Mouse (Mus musculus) heart, embryonic 15.5 days (tissue): ENCODE results near the gene Ush2a. TPM values are rescaled to one million over a fixed set of nuclear protein-coding genes. Genes with fewer than 3 reads are reported as not detected.

Experiments
- ATAC-seq: fragments of 200-750 bp; cut with Nextera tagmentation; replicated peaks from 2 replicates; pipeline ENCODE4 v1.8.0; 2017; ENCODE audit warnings: low read depth, moderate TSS enrichment; ENCODE audit not compliant: insufficient number of reproducible peaks, insufficient read depth, low FRiP score
- H3K27ac ChIP-seq: fragments of 300-500 bp; sonication (generic); 2 replicates; pipeline ENCODE4 v1.5.1; 2015; ENCODE audit warnings: mild to moderate bottlenecking, inconsistent platforms
- H3K27me3 ChIP-seq: fragments of 300-500 bp; sonication (generic); 2 replicates; pipeline ENCODE4 v1.6.1; 2015; ENCODE audit warnings: inconsistent platforms
- H3K36me3 ChIP-seq: fragments of 300-500 bp; sonication (generic); 2 replicates; pipeline ENCODE4 v1.6.1; 2015; ENCODE audit warnings: mild to moderate bottlenecking, inconsistent platforms
- H3K4me1 ChIP-seq: fragments of 300-500 bp; sonication (generic); replicated peaks from 2 replicates; pipeline ENCODE4 v1.6.1; 2015; ENCODE audit warnings: inconsistent platforms
- H3K4me2 ChIP-seq: fragments of 300-500 bp; sonication (generic); 2 replicates; pipeline ENCODE4 v1.6.1; 2015; ENCODE audit warnings: inconsistent platforms, mild to moderate bottlenecking, moderate library complexity
- H3K4me3 ChIP-seq: fragments of 300-500 bp; sonication (generic); 2 replicates; pipeline ENCODE4 v1.5.1; 2015; ENCODE audit warnings: mild to moderate bottlenecking, inconsistent platforms
- H3K9ac ChIP-seq: fragments of 300-500 bp; sonication (generic); 2 replicates; pipeline ENCODE4 v1.6.1; 2015; ENCODE audit warnings: mild to moderate bottlenecking, inconsistent platforms
- H3K9me3 ChIP-seq: fragments of 300-500 bp; sonication (generic); replicated peaks from 2 replicates; pipeline ENCODE4 v1.6.1; 2016; ENCODE audit warnings: inconsistent platforms
- WGBS: fragments of 180-500 bp; shearing (Covaris S2); methylation state at CpG from one replicate; pipeline ENCODE4 v1.1.7; 2015; ENCODE audit warnings: mixed read lengths; 5-methylcytosine and 5-hydroxymethylcytosine counted together
- polyA plus RNA-seq: library from polyadenylated mRNA; unstranded; fragments of >200 nt; fragmentation: Nextera tagmentation; extraction: Ambion mirVana; gene quantifications from 2 replicates; pipeline ENCODE4 v1.2.1, GENCODE M21; 2015

Gene Ush2a
- polyA plus RNA-seq, 1 experiment from 2014 or later, result 0.05 TPM

DNA sequence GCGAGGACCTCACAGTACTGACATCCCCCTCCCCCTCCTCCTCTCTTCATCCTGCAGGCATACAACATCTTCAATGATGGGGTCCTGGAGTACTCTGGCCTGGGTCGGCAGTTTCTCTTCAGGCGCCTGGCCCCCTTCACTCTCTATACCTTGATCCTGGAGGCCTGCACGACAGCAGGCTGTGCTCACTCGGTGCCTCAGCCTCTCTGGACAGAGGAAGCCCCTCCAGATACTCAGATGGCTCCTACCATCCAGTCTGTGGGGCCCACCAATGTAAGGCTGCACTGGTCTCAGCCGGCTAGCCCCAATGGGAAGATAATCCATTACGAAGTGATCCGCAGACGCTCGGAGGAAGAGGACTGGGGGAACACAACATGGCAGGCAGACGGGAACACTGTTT is 648.8 kb downstream of the Ush2a start:
- Histone ChIP-seq H3K9me3 (no peaks in the 10 kb centered on the region), H3K9ac (no peak overlapping the region), H3K27me3 (no peaks in the 10 kb centered on the region), H3K36me3 (no peaks in the 10 kb centered on the region), H3K27ac (no peak overlapping the region), H3K4me2 (no peak overlapping the region), H3K4me3 (no peak overlapping the region), H3K4me1 (no peaks in the 10 kb centered on the region)
- ATAC-seq, result no peak
- 84% methylated on average over 11 of the region's 11 CpGs for WGBS

DNA sequence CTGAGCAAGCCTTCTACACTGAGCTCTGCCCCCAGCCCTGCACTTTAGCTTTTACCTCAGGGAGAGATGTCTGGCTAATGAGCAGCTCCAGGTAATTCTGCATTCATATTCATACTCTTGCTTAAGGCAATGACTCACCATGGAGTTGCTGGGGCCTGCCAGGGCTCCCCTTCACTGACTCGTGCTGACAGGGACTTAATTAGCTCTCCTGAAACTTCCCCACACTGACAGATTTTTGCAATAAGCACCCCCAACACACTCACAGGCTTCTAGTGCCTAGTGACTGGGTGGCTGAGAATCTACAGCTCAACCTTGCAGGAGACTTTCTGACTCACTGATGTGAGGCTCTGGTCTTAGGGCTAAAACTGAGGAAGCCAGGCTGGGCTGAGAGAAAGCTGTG is 658.1 kb downstream of the Ush2a start:
- ATAC-seq, result no peak
- Histone ChIP-seq H3K9me3 (no peaks in the 10 kb centered on the region), H3K4me3 (no peak overlapping the region), H3K27me3 (no peaks in the 10 kb centered on the region), H3K36me3 (no peaks in the 10 kb centered on the region), H3K4me1 (no peaks in the 10 kb centered on the region), H3K4me2 (no peak overlapping the region), H3K9ac (no peak overlapping the region), H3K27ac (no peak overlapping the region)
- 12% methylated on average over 1 of the region's 1 CpGs for WGBS

DNA sequence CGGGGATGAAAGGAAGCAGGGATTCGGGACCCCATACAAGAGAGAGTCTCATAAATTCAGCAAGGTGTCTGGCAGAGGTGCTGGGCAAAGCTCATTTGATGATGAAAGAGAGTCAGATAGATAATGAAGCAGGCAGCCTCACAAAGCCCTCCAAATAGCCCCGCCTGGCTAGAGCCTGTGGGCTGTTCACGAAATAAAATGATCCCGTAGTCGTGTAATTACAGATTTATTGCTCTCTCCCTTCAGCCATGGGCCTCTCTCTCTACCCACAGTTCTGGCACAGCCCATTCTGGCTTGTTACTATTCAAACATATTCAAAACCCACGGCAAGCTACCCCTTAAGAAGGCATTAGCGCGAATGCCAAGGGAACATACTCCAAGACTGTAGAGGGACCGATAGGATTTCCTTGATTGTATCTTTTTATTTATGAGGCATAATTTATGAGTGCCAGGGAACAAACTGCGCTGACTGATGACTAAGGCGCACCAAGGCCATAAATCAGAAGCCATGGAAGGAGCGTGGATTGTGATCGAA is 675.5 kb downstream of the Ush2a start:
- no peak overlapping the region for H3K4me2 ChIP-seq
- no peak overlapping the region for H3K27ac ChIP-seq
- H3K9ac ChIP-seq, result no peak overlapping the region
- no peaks in the 10 kb centered on the region for H3K9me3 ChIP-seq
- no peaks in the 10 kb centered on the region for H3K4me1 ChIP-seq
- H3K27me3 ChIP-seq, result no peaks in the 10 kb centered on the region
- ATAC-seq, result no peak
- no peak overlapping the region for H3K4me3 ChIP-seq
- 88% methylated on average over 14 of the region's 14 CpGs for WGBS
- H3K36me3 ChIP-seq, result no peaks in the 10 kb centered on the region

DNA sequence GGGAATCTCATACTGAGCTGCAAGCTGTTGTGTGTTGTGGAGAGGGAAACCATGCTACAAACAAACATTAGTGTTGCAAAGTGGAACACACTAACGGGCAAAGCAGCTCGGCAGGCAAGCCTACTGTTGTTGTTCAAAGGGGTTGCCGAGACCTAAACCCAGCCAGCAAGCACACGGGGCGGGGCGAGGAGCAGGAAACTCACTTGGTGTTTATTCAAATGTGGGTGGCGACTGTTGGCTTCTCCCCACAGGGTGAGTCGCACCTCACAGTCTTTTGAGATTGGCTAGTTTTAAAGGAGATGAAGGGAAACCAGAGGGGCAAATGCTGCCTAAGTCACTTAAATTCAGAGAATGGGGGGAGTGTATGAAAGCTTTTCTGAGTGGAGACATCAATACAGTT is 683.5 kb downstream of the Ush2a start:
- Histone ChIP-seq H3K27ac (no peak overlapping the region), H3K9me3 (no peaks in the 10 kb centered on the region), H3K4me1 (no peaks in the 10 kb centered on the region; the same call in 1 of the 2 replicates), H3K27me3 (no peaks in the 10 kb centered on the region), H3K4me3 (no peak overlapping the region), H3K36me3 (no peaks in the 10 kb centered on the region), H3K9ac (no peak overlapping the region), H3K4me2 (no peak overlapping the region)
- ATAC-seq, result no peak
- 24% methylated on average over 8 of the region's 8 CpGs for WGBS

DNA sequence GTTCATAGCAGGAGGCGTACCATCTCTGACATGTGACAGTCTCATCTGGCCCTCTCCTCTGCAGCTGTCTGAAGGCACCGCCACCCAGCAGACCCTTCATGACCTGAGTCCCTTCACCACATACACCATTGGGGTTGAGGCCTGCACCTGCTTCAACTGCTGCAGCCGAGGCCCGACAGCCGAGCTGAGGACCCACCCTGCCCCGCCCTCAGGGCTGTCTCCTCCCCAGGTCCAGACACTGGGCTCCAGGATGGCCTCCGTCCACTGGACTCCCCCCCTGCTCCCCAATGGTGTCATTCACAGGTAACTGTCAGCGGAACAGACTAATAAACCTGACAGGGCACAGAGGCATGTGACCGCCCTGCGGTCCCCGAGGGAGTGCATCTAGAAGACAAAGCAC is 685.0 kb downstream of the Ush2a start:
- 85% methylated on average over 11 of the region's 11 CpGs for WGBS
- ATAC-seq, result no peak
- no peaks in the 10 kb centered on the region; the same call in 1 of the 2 replicates for H3K4me1 ChIP-seq
- H3K9ac ChIP-seq, result no peak overlapping the region
- H3K36me3 ChIP-seq, result no peaks in the 10 kb centered on the region
- no peak overlapping the region for H3K4me2 ChIP-seq
- no peaks in the 10 kb centered on the region for H3K9me3 ChIP-seq
- H3K27ac ChIP-seq, result no peak overlapping the region
- no peak overlapping the region for H3K4me3 ChIP-seq
- no peaks in the 10 kb centered on the region for H3K27me3 ChIP-seq

DNA sequence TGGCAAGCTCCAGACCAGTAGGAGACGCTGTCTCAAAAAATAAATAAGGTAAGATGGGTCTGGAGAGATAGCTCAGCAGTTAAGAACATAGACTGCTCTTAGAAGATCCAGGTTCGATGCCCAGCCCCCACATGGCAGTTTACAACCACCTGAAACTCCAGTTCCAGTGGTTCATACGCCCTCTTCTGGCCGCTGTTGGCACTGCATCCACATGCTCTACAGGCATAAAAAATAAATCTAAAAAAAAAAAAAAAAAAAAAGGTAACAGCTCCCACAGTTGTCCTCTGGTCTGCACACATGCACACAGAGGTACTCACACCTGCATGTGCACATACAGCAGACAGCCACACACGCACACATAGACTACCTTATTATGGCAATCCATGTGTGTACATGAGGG is 686.0 kb downstream of the Ush2a start:
- no peaks in the 10 kb centered on the region for H3K36me3 ChIP-seq
- no peak overlapping the region for H3K9ac ChIP-seq
- no peak for ATAC-seq
- H3K4me3 ChIP-seq, result no peak overlapping the region
- no peak overlapping the region for H3K4me2 ChIP-seq
- H3K4me1 ChIP-seq, result no peaks in the 10 kb centered on the region; the same call in 1 of the 2 replicates
- no peak overlapping the region for H3K27ac ChIP-seq
- H3K27me3 ChIP-seq, result no peaks in the 10 kb centered on the region
- 55% methylated on average over 5 of the region's 5 CpGs for WGBS
- no peaks in the 10 kb centered on the region for H3K9me3 ChIP-seq

DNA sequence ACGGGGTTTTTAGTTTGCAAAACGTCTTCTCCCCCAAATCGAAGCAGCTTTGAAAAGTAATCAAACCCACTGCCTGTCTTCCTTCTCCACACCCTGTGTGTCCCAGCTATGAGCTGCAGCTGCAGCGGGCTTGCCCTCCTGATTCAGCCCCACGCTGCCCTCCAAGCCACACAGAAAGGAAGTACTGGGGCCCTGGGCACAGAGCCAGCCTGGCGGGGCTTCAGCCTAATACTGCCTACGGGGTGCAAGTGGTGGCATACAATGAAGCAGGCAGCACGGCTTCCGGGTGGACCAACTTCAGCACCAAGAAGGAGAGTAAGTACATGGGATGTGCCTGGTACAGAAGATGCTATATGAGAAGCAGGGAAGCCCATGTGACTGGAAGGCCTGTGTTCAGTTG is 686.5 kb downstream of the Ush2a start:
- Histone ChIP-seq H3K4me3 (no peak overlapping the region), H3K27me3 (no peaks in the 10 kb centered on the region), H3K27ac (no peak overlapping the region), H3K36me3 (no peaks in the 10 kb centered on the region), H3K9ac (no peak overlapping the region), H3K4me2 (no peak overlapping the region), H3K4me1 (no peaks in the 10 kb centered on the region; the same call in 1 of the 2 replicates), H3K9me3 (no peaks in the 10 kb centered on the region)
- WGBS, result 64% methylated on average over 9 of the region's 9 CpGs
- ATAC-seq, result no peak

DNA sequence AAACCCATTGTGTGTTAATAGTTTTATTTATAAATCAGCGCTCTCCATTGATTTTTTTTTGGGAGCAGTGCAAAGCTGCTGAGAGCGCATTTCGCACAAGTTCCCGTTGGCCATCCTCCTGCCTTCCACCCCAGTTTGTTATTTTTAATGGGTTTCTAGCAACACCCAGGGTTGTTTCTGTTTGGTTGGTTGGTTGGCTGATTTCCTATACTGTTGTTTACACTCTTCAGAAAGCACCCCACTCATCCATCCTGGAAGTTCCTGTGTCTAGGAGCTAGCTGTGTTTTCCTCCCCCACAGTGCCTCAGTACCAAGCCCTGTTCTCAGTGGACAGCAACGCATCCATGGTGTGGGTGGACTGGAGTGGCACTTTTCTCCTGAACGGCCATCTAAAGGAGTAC is 689.3 kb downstream of the Ush2a start:
- H3K4me2 ChIP-seq, result no peak overlapping the region
- no peaks in the 10 kb centered on the region for H3K9me3 ChIP-seq
- no peaks in the 10 kb centered on the region for H3K36me3 ChIP-seq
- no peak overlapping the region for H3K27ac ChIP-seq
- H3K4me1 ChIP-seq, result no peaks in the 10 kb centered on the region; the same call in 1 of the 2 replicates
- no peak overlapping the region for H3K9ac ChIP-seq
- ATAC-seq, result no peak
- no peaks in the 10 kb centered on the region for H3K27me3 ChIP-seq
- 79% methylated on average over 6 of the region's 6 CpGs for WGBS
- no peak overlapping the region for H3K4me3 ChIP-seq

DNA sequence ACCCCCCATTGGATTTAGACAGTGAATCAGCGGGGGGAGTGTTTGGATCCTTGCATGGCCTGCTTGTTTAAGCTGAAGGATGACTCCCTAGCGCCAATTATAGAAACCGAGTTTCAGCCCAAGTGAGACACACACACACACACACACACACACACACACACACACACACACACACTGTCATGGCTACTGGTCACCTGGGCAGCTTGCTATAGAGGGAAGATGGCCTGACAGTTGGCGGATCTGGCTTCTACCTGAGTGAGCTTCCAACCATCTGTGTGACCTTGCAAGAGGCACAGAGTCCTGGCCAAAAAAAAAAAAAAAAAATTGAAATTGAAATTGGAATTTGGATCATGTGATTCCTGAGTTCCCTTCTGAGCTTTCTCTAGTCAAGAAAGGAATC is 690.7 kb downstream of the Ush2a start:
- H3K4me3 ChIP-seq, result no peak overlapping the region
- no peaks in the 10 kb centered on the region; the same call in 1 of the 2 replicates for H3K9me3 ChIP-seq
- H3K36me3 ChIP-seq, result no peaks in the 10 kb centered on the region
- 87% methylated on average over 4 of the region's 4 CpGs for WGBS
- H3K4me2 ChIP-seq, result no peak overlapping the region
- H3K4me1 ChIP-seq, result no peaks in the 10 kb centered on the region; the same call in 1 of the 2 replicates
- H3K27me3 ChIP-seq, result no peaks in the 10 kb centered on the region
- no peak overlapping the region for H3K9ac ChIP-seq
- no peak overlapping the region for H3K27ac ChIP-seq
- no peak for ATAC-seq

DNA sequence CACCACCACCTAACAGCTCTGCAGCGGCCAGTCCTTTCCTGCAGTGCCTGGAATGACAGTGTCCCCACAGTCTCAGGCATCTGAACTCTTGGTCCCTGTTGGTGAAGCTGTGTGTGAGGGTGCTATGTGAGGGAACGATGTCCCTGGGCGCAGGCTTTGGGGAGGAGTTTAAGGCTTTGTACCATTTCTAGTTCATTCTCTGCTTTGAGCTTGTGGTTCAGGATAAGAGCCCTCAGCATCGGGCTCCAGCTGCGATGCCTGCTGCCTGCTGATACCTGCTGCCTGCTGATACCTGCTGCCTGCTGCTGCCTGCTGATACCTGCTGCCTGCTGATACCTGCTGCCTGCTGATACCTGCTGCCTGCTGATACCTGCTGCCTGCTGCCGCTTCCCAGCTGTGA is 711.3 kb downstream of the Ush2a start:
- no peak overlapping the region for H3K4me2 ChIP-seq
- ATAC-seq, result no peak
- no peaks in the 10 kb centered on the region for H3K4me1 ChIP-seq
- no peaks in the 10 kb centered on the region for H3K9me3 ChIP-seq
- no peaks in the 10 kb centered on the region for H3K27me3 ChIP-seq
- H3K36me3 ChIP-seq, result peaks cover 79% of the 10 kb centered on the region
- H3K4me3 ChIP-seq, result no peak overlapping the region
- no peak overlapping the region for H3K27ac ChIP-seq
- H3K9ac ChIP-seq, result no peak overlapping the region
- WGBS, result 90% methylated on average over 6 of the region's 6 CpGs

DNA sequence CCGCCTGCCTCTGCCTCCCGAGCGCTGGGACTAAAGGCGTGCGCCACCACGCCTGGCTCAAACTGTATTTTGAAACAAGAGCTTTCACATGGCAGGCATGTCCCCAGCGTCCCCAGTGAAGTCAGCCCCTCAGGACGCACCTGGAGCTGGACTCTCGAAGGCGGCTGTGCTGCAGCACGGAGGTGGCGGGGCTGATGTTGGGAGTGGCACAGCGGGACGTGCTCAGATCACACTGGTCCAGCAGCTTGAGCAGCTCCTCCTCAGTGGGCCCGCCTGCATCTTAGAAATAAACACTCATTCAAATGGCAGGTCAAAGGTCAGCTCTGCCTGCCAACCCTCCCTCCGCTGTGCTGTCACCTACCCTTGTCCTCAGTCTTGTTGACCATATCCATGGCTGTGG is 712.1 kb downstream of the Ush2a start:
- Histone ChIP-seq H3K27me3 (no peaks in the 10 kb centered on the region), H3K4me1 (no peaks in the 10 kb centered on the region), H3K4me3 (no peak overlapping the region), H3K36me3 (peaks cover 81% of the 10 kb centered on the region), H3K4me2 (no peak overlapping the region), H3K27ac (no peak overlapping the region), H3K9me3 (no peaks in the 10 kb centered on the region), H3K9ac (no peak overlapping the region)
- no peak for ATAC-seq
- WGBS, result 94% methylated on average over 16 of the region's 16 CpGs

DNA sequence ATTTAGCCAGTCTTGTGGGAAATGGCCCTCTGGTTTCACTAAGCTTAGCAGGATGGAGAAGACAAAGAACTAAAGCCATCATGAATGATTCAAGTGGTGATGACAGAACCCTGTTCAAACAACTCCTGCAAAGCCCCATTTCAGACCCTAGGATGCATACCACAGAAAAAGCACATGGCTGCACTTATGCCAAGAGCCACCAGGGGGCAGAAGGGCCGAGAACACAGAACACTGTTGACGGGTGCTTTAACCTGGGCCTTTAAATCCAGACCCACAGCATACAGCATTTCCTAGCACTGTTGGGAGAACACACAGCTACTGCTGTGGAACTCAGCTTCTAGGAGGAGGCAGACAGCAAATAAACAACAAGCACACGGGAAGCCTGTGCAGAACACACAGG is 718.2 kb downstream of the Ush2a start:
- H3K36me3 ChIP-seq, result peaks cover 66% of the 10 kb centered on the region
- H3K27ac ChIP-seq, result no peak overlapping the region
- no peak overlapping the region for H3K4me2 ChIP-seq
- H3K9me3 ChIP-seq, result no peaks in the 10 kb centered on the region
- no peaks in the 10 kb centered on the region for H3K4me1 ChIP-seq
- H3K9ac ChIP-seq, result no peak overlapping the region
- no peak for ATAC-seq
- no peaks in the 10 kb centered on the region for H3K27me3 ChIP-seq
- WGBS, result 24% methylated on average over 3 of the region's 3 CpGs
- H3K4me3 ChIP-seq, result no peak overlapping the region
